Mouse (Mus musculus) layer of hippocampus, adult 11-12 months (tissue): ENCODE measurements at regions not wholly inside any gene's neighbourhood (a gene's known extent, or its start where the extent isn't known, plus 50 kb on each side); places are given as distances from the start of the nearest gene placed in this dataset.
A peak's percentile ranks its signal among the peaks of the same experiment; 100 is the strongest.
"Not testable (repeated sequence)": the region's sequence is repeated elsewhere in the genome, so short reads cannot be mapped to it uniquely, and the experiment has no call there.

Experiments
- DNase-seq: peaks from one replicate; pipeline ENCODE4 v3.0.0; 2022; ENCODE audit warnings: low spot score

- no peak for DNase-seq
Observed at GRCm38 (mm10) chr12:69485652-69486651, 96.9 kb downstream of the Vcpkmt start.

DNA sequence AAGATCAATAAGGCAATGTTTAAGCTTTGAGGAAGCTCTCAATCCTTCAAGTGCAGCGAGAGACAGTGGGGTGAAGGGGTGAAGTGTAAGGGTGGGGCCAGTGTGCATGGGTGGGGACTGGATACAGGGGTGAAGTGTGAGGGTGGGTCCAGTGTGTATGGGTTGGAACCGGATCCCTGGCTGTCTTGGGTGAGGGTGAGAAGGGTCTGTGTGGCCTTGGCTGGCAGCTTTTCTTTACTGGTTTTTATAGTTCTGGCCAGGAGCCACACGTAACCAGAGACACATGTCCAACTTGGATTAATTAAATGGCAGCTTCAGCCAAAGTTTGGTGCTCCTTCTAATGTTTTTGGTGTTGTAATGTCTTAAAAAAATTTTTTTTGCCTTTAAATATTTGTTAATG is 101.4 kb downstream of the Vcpkmt start:
- DNase-seq: no peak

DNA sequence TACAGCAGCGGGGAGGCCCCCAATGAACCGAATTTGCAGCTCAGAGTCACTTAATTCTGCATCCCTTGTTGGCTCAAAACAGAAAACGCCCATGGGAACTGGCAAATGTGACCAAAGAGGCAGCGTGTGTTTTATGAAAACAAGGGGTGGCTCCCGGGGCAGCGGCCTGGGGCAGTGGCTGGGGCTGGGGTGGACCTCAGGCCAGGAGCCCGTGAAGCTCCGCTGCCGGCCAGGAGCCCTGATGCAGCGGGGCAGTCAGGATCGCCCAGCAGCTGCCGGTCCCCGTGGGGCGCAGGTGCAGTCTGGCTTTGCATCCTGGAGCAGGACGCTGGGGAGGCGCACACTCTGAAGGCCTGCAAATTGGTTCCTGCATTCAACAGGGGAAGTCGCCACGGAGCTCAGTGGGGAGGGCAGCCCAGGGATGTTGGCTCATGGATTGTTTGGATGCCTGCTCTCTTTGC is 104.4 kb upstream of the Gm9887 start:
- no peak for DNase-seq

DNA sequence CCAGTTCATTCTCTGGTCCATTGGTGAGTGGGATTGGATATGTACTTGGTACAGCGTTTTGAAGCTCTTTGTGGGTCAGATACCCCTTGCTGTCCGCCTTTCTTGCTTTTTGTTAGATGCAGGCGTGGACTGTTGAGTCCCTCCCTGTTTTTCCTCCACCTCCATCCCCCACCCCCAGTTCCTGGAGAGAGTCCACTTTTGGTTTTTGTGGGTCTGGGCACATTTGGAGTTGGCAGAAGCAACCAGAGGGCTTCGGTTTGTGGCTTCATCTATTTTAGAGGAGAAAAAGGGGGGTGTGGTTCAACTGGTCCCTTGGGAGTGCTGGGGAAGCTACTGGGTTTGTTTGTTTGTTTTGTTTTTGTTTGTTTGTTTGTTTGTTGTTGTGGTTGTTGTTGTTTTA is 103.9 kb upstream of the Gm9887 start:
- DNase-seq: no peak

DNA sequence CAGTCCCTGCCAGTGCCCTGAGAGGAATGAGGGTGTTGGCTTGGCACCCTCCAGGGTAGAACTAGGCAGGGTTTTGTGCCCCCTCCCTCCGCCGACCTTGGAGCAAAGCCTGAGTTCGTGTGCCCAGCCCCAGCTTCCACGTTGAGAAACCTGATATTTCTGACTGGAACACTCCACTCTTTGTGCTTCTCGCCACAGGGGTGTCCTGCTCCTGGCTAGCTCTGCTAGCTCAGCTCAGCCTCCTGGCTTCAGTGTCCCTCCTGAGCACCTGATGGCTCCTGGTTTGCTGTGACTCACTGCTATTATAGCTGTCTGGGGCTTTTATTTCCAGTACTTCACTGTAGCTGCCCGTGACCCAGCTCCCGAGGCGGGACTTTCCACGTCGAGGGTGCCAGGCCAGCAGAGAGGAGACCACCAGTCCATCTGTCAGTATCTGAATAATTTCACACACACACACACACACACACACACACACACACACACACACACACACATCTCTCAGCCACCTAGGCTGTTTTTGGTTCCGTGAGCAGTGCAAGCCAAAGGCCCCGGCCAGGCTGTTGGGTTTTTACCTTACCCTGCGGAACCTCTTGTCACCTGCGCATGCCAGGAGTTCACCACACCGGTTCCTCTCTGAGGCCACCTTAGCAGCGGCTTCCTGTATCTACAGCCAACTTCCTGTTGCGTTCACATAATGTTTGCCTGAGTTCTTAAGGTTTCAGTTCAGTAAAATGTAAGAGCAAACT is 102.8 kb upstream of the Gm9887 start:
- DNase-seq: no peak

DNA sequence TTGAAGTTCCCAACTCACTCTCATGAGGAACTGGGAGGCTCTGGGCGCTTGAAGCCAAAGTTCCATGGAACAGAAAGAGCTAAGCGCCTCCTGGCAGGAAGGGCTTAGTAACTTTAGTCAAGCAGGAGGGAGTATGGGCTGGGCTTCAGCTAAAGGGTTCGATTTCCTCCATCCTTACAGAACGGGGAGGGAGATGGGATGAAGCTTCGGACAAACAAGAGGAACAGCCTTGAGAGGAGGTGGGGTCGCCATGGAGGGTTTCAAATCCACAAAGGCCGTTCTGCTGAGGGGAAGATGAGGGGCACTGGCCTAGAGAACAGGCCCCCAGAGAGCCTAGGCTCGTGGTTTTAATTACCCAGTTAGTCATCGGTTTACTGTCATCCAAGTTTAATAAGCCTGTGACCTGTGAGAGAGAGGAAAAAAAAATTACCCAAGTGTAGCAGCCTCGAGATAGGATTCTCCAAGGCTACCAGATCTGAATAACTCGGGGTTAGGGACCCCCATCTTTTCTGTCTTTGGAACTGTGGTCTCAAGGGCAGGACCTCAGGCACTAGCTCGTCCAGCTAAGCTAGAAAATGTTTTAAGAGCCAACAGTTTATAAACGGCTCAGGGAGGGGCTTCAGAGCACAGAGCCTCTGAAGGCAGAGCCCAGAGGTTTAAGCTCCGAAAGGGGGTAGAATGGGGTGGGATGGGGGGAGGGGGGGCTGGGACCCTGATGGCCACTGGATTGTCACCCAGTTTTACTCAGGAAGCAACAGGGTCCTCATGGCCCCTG is 102.1 kb upstream of the Gm9887 start:
- DNase-seq: no peak

DNA sequence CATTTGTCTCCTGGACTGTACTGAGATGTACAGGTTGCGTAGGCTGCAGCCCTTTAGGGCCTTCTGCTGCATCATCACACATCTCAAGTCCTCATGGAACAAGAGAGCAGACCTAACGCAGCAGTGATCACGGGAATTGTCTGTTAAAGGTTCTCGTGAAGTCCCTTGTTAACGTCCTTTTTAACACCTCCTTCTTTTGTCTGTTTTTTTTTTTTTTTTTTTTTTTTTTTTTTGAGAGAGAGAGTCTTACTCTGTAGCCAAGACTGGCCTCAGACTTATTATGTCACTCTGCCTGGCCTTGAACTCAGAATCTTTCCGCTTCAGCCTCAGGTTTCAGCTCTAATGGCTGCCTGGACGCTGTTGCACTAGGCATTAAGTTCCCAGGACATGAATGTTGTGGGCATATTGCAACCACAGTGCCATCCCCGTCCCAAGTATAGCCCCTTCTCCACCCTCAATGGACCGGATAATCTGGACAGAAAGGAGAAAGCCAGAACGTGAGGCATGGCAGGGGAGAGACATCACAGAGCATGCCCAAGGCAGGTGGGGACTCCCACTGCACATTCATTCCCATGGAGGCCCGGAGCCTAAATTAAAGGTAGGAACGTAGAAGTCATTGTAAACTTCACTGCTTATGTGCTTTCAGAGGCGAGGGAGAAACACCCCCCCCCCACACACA is 101.3 kb upstream of the Gm9887 start:
- no peak for DNase-seq

GRCm38 (mm10) chr12:69472912-69473311 is 100.7 kb upstream of the Gm9887 start:
- no peak for DNase-seq

DNA sequence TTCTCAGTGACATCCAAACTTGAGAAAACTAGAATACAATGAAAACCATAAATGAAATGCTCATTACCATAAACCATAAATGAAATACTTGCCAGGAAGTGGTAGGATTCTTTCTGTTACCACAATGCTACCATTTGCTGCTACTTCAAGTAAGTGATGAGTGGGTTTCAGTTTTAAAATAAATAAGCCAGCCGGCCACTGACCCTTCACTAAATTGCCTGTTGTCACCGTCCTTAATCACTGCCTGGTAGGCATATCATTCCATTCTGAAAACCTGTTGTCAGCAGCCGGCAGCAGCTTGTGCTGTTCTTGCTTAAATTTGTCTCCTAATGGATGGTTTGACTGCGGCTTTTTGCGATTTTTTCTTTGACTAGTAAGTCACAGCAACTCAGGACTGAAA is 99.6 kb upstream of the Gm9887 start:
- DNase-seq: no peak

GRCm38 (mm10) chr12:69469004-69469403 is 96.7 kb upstream of the Gm9887 start:
- DNase-seq: no peak

- DNase-seq: no peak
Observed at GRCm38 (mm10) chr12:69467363-69467762, 95.1 kb upstream of the Gm9887 start.

GRCm38 (mm10) chr12:69464906-69465305 is 92.6 kb upstream of the Gm9887 start:
- DNase-seq: no peak

- DNase-seq: not testable (repeated sequence)
Observed at GRCm38 (mm10) chr12:69463327-69463726, 91.1 kb upstream of the Gm9887 start.

DNA sequence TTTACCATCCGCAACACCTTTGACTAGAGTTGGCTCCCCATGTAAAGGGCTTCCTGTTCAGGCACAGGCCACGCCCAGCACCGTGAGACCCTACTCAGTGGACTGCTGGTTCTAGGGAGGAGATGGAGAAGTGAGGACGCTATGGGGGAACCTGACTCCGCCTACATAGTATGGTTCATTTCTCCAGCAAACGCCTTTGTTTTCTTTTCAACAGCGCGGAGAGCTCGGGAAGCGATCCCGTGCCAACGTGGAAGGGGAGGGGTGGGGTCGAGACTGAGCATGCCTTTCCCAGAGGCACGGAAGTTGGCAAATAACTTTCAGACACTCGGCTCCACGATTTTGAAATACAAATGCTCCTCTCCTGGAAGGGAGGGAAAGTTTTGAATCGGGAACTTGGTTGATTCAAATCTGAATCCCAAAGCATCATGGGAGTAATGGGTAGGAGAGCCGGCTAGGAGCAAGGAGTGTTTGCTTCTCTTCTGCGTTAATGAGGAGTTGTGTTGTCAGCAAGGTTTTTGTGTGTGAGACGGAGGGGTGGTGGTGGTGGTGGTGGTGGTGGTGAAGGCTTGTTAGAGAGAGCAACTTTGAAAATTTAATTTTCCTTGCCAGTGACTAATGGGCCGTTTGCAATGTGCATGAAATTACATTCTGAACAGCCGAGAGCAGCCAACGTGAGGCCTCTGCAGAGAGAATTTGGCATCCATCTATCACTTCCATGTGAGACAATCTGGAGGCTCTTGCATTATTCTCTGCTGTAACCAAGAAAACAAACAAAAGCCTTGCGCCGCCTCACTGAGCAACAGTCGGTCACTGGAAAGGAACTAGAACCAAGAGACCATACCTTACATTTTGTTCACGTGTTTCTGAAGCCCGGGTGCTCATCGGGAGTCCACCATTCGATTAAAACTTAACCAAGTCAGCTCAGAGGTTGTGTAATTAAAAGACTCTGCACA is 89.9 kb upstream of the Gm9887 start:
- no peak for DNase-seq

DNA sequence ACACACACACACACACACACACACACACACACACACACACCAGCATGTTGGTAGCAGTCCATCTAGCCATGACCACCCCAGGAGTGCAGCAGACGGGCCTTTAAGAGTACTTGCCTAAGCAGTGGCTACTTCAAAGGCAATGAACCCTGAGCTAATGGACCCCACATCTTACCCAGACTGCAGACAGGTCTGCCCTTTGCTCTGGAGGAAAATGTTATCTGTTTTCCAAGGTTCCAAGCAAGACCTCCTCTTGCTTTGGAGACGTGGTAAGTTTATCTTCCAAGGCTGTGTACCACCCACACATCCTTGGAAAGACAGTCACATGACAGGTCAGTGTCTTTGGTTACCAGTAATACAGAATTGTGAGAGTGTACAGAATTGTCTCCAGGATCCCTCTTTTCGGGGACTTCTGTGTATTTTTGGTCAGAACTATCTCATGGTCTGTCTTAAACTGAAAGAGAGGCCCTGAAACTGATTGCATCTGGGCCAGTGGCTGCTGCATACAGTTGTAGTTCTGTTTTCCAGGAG is 88.4 kb upstream of the Gm9887 start:
- no peak for DNase-seq

DNA sequence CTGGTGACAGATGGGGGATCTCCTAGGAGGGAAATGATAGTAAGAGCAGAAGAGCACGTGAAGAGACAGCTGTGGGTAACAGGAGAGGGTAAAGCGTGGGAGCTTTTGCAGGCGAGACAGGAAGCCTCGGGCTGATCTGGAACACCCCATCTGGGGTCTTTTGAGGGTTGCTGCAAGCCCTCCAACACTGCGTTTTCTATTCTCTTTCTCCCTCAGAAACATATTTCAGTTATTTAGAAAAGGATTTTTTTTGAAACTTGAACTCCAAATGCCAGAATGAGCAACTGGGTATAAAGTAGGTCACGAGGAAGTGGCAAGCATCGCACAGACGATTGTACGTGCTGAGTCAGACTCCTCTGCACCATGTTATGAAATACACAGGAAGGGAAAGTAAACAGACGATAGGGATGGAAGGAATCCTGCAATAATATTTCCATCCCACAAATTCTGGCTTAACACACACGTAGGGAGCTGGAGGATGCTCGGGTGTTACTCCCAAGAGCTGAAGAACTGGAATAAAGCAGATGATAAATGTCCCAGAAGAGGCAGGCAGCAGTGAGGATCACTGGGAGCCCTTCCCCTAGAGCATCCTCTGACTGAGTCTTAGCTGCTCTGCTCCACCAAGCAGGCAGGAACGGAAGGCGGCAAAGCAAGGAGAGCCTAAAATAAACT is 86.0 kb upstream of the Gm9887 start:
- no peak for DNase-seq

GRCm38 (mm10) chr12:69456746-69457145 is 84.5 kb upstream of the Gm9887 start:
- DNase-seq: peak; percentile 54

DNA sequence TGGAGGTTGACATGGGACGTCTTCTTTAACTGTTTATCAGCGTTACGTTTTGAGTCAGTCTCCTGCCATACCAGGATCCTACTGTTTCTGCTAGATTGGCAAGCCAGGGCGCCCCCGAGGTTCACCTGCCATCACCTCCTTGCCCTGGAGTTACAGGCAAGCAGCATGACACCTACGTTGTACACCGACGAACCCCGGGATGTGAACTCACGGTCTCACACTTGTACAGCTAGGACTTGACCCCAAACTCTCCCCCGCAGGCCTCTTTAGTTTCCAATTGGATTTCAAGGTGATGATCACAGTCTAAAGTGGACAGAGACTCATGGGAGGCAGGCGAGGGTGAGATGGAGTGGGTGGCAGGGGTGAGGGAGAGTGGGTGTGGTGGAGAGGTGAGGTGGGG is 83.9 kb upstream of the Gm9887 start:
- no peak for DNase-seq

GRCm38 (mm10) chr12:69455566-69455965 is 83.3 kb upstream of the Gm9887 start:
- no peak for DNase-seq

- no peak for DNase-seq
Observed at GRCm38 (mm10) chr12:69453544-69453943, 81.3 kb upstream of the Gm9887 start.
